Mouse (Mus musculus) C2C12 (cell line): ENCODE results near the gene Cabin1.

Source experiments
- CEBPB ChIP-seq: IDR thresholded peaks from one replicate; pipeline ENCODE4 v1.6.1; 2011; ENCODE audit warnings: low read depth, mild to moderate bottlenecking, control low read depth, moderate library complexity
- CTCF ChIP-seq: IDR thresholded peaks from one replicate; pipeline ENCODE4 v1.5.1; 2011; ENCODE audit not compliant: control insufficient read depth, insufficient read depth, insufficient read length
- FOSL1 ChIP-seq: IDR thresholded peaks from one replicate; pipeline ENCODE4 v1.8.0; 2011; ENCODE audit warnings: mild to moderate bottlenecking, low read length; ENCODE audit not compliant: poor library complexity, insufficient read depth, severe bottlenecking
- MYOD1 ChIP-seq: IDR thresholded peaks from one replicate; pipeline ENCODE4 v1.6.1; 2011; ENCODE audit warnings: low read depth; ENCODE audit not compliant: control insufficient read depth, insufficient read length
- MYOG ChIP-seq: IDR thresholded peaks from one replicate; pipeline ENCODE4 v1.6.1; 2011; ENCODE audit not compliant: control insufficient read depth, insufficient read length; ENCODE audit errors: extremely low read depth
- USF1 ChIP-seq: IDR thresholded peaks from one replicate; pipeline ENCODE4 v1.6.1; 2011; ENCODE audit warnings: low read depth, mild to moderate bottlenecking, control low read depth, moderate library complexity

DNA sequence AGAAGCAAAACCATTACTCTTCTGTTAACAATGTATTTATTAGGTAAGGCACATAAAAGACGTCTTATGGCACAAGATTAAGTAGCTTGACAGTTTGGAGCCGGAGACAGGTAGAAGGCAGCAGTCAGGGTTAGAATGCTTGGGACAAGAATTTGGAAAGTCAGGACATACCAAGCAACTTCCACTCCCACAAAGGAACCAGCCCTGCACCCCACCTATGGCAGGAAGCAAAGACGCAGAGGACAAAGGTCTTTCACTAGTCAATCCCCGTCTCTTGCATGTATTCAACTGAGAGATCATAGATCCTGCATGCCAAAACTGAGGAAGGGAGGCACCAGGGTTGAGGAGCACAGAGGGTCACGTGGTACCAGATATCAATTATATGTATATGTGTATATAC lies 10.0 kb upstream of the Cabin1 start:
- TF ChIP-seq CTCF (no peak), USF1 (no peak), CEBPB (no peak), MYOG (no peak), MYOD1 (no peak), FOSL1 (no peak)
